Mouse (Mus musculus) sigmoid colon, adult 10 weeks (tissue): ENCODE data around the gene Olfr561. TPM values are rescaled to one million over a fixed set of nuclear protein-coding genes. Genes with fewer than 3 reads are reported as not detected.

Experiments
- polyA plus RNA-seq: library from polyadenylated mRNA; stranded (reverse); fragments of 350-450 nt; fragmentation: Illumina TruSeq; extraction: RNeasy Lipid Tissue Mini Kit (QIAGEN cat#74804); gene quantifications from one replicate; pipeline ENCODE4 v1.2.3, GENCODE M21; 2014; ENCODE audit warnings: low read depth, low replicate concordance

Gene Olfr561
- polyA plus RNA-seq: not detected

GRCm38 (mm10) chr7:102770921-102771320 lies at the start of gene Olfr561:
Gene Olfr561 (plus strand): TSS chr7:102771221.

GRCm38 (mm10) chr7:102727391-102727790 lies 43.6 kb upstream of the Olfr561 start, which contains the start of gene Olfr559:
Gene Olfr559 (minus strand): TSS chr7:102727491.

GRCm38 (mm10) chr7:102759266-102759665 lies 11.8 kb upstream of the Olfr561 start, which contains the start of the genes Olfr560 and Olfr78:
Gene Olfr560 (minus strand): TSS chr7:102759366.
Gene Olfr78 (minus strand): TSS chr7:102759471.

GRCm38 (mm10) chr7:102803180-102803579 lies 32.2 kb downstream of the Olfr561 start, which contains the start of gene Olfr564:
Gene Olfr564 (plus strand): TSS chr7:102803480.

Other genes starting within 250 kb of the Olfr561 start
- gene Olfr547, start 236.5 kb upstream of the Olfr561 start, polyA plus RNA-seq: not detected
- not detected for gene Olfr548-ps1, start 230.3 kb upstream of the Olfr561 start, polyA plus RNA-seq
- not detected for gene Olfr549, start 221.4 kb upstream of the Olfr561 start, polyA plus RNA-seq
- gene Trim21, start 205.7 kb upstream of the Olfr561 start, polyA plus RNA-seq: 18.4 TPM
- not detected for gene Olfr550, start 199.8 kb upstream of the Olfr561 start, polyA plus RNA-seq
- not detected for gene Olfr551, start 179.3 kb upstream of the Olfr561 start, polyA plus RNA-seq
- gene Olfr552, start 173.5 kb upstream of the Olfr561 start, polyA plus RNA-seq: not detected
- gene Olfr553, start 153.0 kb upstream of the Olfr561 start, polyA plus RNA-seq: not detected
- gene Olfr554, start 132.8 kb upstream of the Olfr561 start, polyA plus RNA-seq: not detected
- not detected for gene Olfr555, start 112.4 kb upstream of the Olfr561 start, polyA plus RNA-seq
- gene Olfr556, start 106.3 kb upstream of the Olfr561 start, polyA plus RNA-seq: not detected
- gene Trim68, start 83.9 kb upstream of the Olfr561 start, polyA plus RNA-seq: 12.6 TPM
- gene Olfr557, start 75.3 kb upstream of the Olfr561 start, polyA plus RNA-seq: not detected
- 5.8 TPM for gene Olfr558, start 69.0 kb upstream of the Olfr561 start, polyA plus RNA-seq
- gene Olfr33, start 52.2 kb upstream of the Olfr561 start, polyA plus RNA-seq: not detected
- gene Olfr559, start 43.7 kb upstream of the Olfr561 start, polyA plus RNA-seq: not detected
- gene Olfr560, start 11.9 kb upstream of the Olfr561 start, polyA plus RNA-seq: 2.3 TPM
- gene Olfr78, start 11.8 kb upstream of the Olfr561 start, polyA plus RNA-seq: 25.4 TPM
- not detected for gene Olfr564, start 32.3 kb downstream of the Olfr561 start, polyA plus RNA-seq
- gene Olfr566, start 87.5 kb downstream of the Olfr561 start, polyA plus RNA-seq: not detected
- not detected for gene Olfr568, start 105.9 kb downstream of the Olfr561 start, polyA plus RNA-seq
- not detected for gene Olfr569, start 119.7 kb downstream of the Olfr561 start, polyA plus RNA-seq
- gene Olfr570, start 123.4 kb downstream of the Olfr561 start, polyA plus RNA-seq: not detected
- gene Olfr571, start 146.3 kb downstream of the Olfr561 start, polyA plus RNA-seq: not detected
- gene Olfr572, start 153.2 kb downstream of the Olfr561 start, polyA plus RNA-seq: not detected
- not detected for gene Olfr573-ps1, start 171.4 kb downstream of the Olfr561 start, polyA plus RNA-seq
- not detected for gene Olfr574, start 177.2 kb downstream of the Olfr561 start, polyA plus RNA-seq
- not detected for gene Olfr575, start 187.6 kb downstream of the Olfr561 start, polyA plus RNA-seq
- not detected for gene Olfr576, start 191.4 kb downstream of the Olfr561 start, polyA plus RNA-seq
- gene Olfr577, start 204.7 kb downstream of the Olfr561 start, polyA plus RNA-seq: not detected
- not detected for gene Olfr578, start 218.1 kb downstream of the Olfr561 start, polyA plus RNA-seq